Mouse (Mus musculus) heart, postnatal 0 days (tissue): ENCODE results near the gene Cacnb1. TPM values are rescaled to one million over a fixed set of nuclear protein-coding genes. Genes with fewer than 3 reads are reported as not detected.

Experiments
- ATAC-seq: fragments of 200-750 bp; cut with Nextera tagmentation; 2 replicates; pipeline ENCODE4 v1.8.0; 2017; ENCODE audit warnings: low read depth, moderate number of reproducible peaks, moderate library complexity; ENCODE audit not compliant: insufficient read depth
- DNase-seq: peaks from one replicate; pipeline ENCODE4 v3.0.0-alpha.2; 2016; ENCODE audit warnings: low spot score
- H3K27ac ChIP-seq: fragments of 300-500 bp; sonication (generic); 2 replicates; pipeline ENCODE4 v1.5.1; 2014; ENCODE audit warnings: low read depth, mild to moderate bottlenecking
- H3K27me3 ChIP-seq: fragments of 300-500 bp; sonication (generic); 2 replicates; pipeline ENCODE4 v1.6.1; 2014; ENCODE audit warnings: low read length, mixed read lengths; ENCODE audit not compliant: control insufficient read depth, insufficient read depth
- H3K36me3 ChIP-seq: fragments of 300-500 bp; sonication (generic); replicated peaks from 2 replicates; pipeline ENCODE4 v1.6.1; 2014; ENCODE audit warnings: low read length, mixed read lengths; ENCODE audit not compliant: control insufficient read depth, insufficient read depth
- H3K4me1 ChIP-seq: fragments of 300-500 bp; sonication (generic); 2 replicates; pipeline ENCODE4 v1.6.1; 2014; ENCODE audit warnings: antibody characterized with exemption; ENCODE audit not compliant: control insufficient read depth, insufficient read depth
- H3K4me2 ChIP-seq: fragments of 300-500 bp; sonication (generic); 2 replicates; pipeline ENCODE4 v1.6.1; 2014; ENCODE audit warnings: low read depth, mild to moderate bottlenecking, low read length, moderate library complexity
- H3K4me3 ChIP-seq: fragments of 300-500 bp; sonication (generic); 2 replicates; pipeline ENCODE4 v1.5.1; 2014; ENCODE audit warnings: low read depth, low read length
- H3K9ac ChIP-seq: fragments of 300-500 bp; sonication (generic); replicated peaks from 2 replicates; pipeline ENCODE4 v1.6.1; 2014; ENCODE audit warnings: low read depth, low read length, mixed read lengths
- H3K9me3 ChIP-seq: fragments of 300-500 bp; sonication (generic); replicated peaks from 2 replicates; pipeline ENCODE4 v1.6.1; 2016; ENCODE audit warnings: low read length; ENCODE audit not compliant: control insufficient read depth
- CTCF ChIP-seq: IDR thresholded peaks from 2 replicates; pipeline ENCODE4 v1.5.1; 2016; ENCODE audit warnings: antibody characterized with exemption, control low read depth, low read depth
- EP300 ChIP-seq: IDR thresholded peaks from 2 replicates; pipeline ENCODE4 v1.6.1; 2016; ENCODE audit warnings: antibody characterized with exemption, low read depth
- WGBS: fragments of 180-500 bp; shearing (Covaris S2); extraction: QIAGEN DNeasy Blood & Tissue Kit; methylation state at CpG from one replicate; pipeline ENCODE4 v1.1.7; 2014; 5-methylcytosine and 5-hydroxymethylcytosine counted together
- polyA plus RNA-seq: library from polyadenylated mRNA; unstranded; fragments of >200 nt; fragmentation: Nextera tagmentation; extraction: Ambion mirVana; gene quantifications from 2 replicates; pipeline ENCODE4 v1.2.1, GENCODE M21; 2015
- total RNA-seq: library from RNA; depleted of rRNA; stranded (reverse); fragments of >200 nt; gene quantifications from 2 replicates; pipeline ENCODE4 v1.2.3, GENCODE M21; 2014; ENCODE audit warnings: low replicate concordance

Cacnb1 gene
- total and polyA plus RNA-seq, 2 experiments from 2014 or later, result 5.2 to 5.5 TPM

DNA sequence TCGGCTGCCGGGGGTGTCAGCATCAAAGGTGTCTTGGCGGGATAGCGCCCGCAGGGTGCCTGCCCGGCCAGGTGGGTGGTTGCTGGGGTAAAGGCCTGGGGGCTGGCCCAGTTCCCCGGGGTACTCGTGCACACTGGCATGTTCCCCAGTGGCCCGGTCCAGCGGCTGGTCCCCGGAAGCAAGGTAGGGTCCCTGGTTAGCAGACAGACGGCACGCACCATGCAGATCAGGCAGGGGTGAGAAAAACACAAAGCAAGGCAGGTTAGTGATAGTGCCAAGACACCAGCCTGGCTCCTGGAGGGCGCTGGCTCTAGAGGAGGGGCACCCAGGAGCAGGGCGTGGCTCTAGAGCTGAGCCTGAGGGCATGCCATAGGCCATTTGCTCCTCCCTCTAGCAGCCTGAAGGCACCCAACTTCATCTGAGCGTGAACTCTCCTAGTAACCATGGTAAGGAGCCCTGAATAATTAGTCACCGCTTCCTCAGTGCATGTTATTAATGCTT, 19.6 kb downstream of the Cacnb1 start:
- peaks cover 23% of the 10 kb centered on the region for H3K27me3 ChIP-seq
- peak overlapping the region; percentile 54 for H3K4me2 ChIP-seq
- H3K27ac ChIP-seq, result no peak overlapping the region
- ATAC-seq (no peak), DNase-seq (no peak)
- no peaks in the 10 kb centered on the region for H3K9me3 ChIP-seq
- peak overlapping the region; percentile 24; the same call in 1 of the 2 replicates for H3K4me3 ChIP-seq
- H3K4me1 ChIP-seq, result peaks cover 15% of the 10 kb centered on the region; the same call in 1 of the 2 replicates
- H3K36me3 ChIP-seq, result no peaks in the 10 kb centered on the region
- WGBS, result 41% methylated on average over 17 of the region's 17 CpGs
- H3K9ac ChIP-seq, result no peak overlapping the region
- no peak for TF ChIP-seq CTCF
- TF ChIP-seq EP300, result no peak

DNA sequence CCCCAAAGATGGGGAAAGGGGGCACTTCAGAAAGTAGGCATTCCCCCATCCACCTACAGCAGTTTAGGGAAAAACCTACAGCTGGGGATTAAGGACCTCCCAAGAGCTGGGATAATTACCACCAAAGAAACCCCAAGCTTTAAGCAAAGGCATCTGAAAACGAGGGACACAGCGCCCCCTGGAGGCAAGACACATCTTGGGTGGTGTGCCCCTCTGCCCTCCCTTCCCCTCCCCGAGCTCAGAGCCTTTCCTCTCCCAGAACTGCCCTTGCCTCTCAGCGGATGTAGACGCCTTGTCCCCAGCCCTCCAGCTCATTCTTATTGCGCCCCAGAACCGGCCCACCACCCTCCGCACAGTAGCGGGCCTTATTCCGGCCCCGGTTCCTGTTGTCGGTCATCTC, 20.2 kb downstream of the Cacnb1 start:
- WGBS, result 8% methylated on average over 12 of the region's 12 CpGs
- DNase-seq (no peak), ATAC-seq (peak; percentile 32; the same call in 1 of the 2 replicates)
- Histone ChIP-seq H3K27me3 (peaks cover 23% of the 10 kb centered on the region), H3K4me1 (peaks cover 15% of the 10 kb centered on the region; the same call in 1 of the 2 replicates), H3K36me3 (no peaks in the 10 kb centered on the region), H3K4me3 (peak overlapping the region; percentile 24), H3K4me2 (peak overlapping the region; percentile 54), H3K9ac (no peak overlapping the region; the same call in 1 of the 2 replicates), H3K27ac (no peak overlapping the region), H3K9me3 (no peaks in the 10 kb centered on the region)
- TF ChIP-seq EP300 (no peak), CTCF (peak; percentile 68)

DNA sequence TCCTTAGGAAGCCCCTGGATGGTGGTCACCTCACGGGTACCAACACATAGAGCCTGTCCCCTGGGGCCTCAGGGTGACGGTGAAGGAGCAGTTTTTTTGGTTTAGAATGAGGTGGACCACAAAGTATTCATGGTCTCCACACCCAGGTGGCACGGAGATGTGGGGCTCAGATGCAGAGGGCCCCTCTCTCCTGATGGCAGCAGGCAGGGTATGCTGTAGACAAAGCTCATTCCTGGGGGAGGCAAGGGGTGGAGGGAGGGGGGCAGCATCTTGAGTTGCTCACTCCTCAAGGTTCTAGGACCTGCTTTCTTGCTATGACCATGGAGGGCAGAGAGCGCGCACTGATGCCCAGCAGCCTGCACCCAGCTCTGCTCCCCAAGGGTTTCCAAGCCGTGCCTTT, 20.8 kb downstream of the Cacnb1 start:
- 57% methylated on average over 6 of the region's 6 CpGs for whole genome bisulfite sequencing
- Histone ChIP-seq H3K27ac (peak overlapping the region; percentile 22; the same call in 1 of the 2 replicates), H3K4me3 (no peak overlapping the region), H3K36me3 (no peaks in the 10 kb centered on the region), H3K27me3 (peaks cover 23% of the 10 kb centered on the region), H3K9ac (no peak overlapping the region; the same call in 1 of the 2 replicates), H3K4me1 (peaks cover 15% of the 10 kb centered on the region; the same call in 1 of the 2 replicates), H3K9me3 (no peaks in the 10 kb centered on the region), H3K4me2 (peak overlapping the region; percentile 54; the same call in 1 of the 2 replicates)
- no peak for ATAC-seq
- DNase-seq, result no peak
- TF ChIP-seq CTCF, result no peak

DNA sequence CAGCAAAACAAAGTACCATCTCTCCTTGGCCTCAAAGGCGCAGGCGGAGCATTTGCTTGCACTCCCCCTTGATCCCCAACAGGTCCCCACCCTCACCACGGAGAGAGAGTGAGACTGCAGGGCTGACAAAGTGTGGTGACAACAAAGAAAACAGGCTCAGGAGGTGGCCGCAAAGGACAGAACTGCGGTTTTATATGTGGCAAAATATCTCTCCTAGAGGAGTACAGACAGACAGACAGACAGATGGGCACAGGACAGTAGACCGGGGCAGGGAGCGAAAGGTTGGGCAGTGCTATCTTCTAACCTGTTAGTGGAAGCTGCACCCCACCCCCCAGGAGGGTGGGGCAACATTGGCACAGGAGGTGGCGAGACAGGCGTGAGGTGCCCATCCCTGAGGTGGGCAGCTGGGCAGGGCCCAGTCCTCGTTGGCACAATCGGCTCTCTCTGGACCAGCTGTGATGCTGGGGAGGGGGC, 21.4 kb downstream of the Cacnb1 start:
- Histone ChIP-seq H3K9ac (no peak overlapping the region), H3K27ac (peak overlapping the region; percentile 22; the same call in 1 of the 2 replicates), H3K4me2 (peak overlapping the region; percentile 54; the same call in 1 of the 2 replicates), H3K4me1 (peaks cover 15% of the 10 kb centered on the region; the same call in 1 of the 2 replicates), H3K36me3 (no peaks in the 10 kb centered on the region), H3K27me3 (peaks cover 23% of the 10 kb centered on the region), H3K4me3 (no peak overlapping the region), H3K9me3 (no peaks in the 10 kb centered on the region)
- no peak for DNase-seq
- WGBS, result 46% methylated on average over 11 of the region's 11 CpGs
- ATAC-seq, result no peak
- TF ChIP-seq EP300 (no peak), CTCF (no peak)

DNA sequence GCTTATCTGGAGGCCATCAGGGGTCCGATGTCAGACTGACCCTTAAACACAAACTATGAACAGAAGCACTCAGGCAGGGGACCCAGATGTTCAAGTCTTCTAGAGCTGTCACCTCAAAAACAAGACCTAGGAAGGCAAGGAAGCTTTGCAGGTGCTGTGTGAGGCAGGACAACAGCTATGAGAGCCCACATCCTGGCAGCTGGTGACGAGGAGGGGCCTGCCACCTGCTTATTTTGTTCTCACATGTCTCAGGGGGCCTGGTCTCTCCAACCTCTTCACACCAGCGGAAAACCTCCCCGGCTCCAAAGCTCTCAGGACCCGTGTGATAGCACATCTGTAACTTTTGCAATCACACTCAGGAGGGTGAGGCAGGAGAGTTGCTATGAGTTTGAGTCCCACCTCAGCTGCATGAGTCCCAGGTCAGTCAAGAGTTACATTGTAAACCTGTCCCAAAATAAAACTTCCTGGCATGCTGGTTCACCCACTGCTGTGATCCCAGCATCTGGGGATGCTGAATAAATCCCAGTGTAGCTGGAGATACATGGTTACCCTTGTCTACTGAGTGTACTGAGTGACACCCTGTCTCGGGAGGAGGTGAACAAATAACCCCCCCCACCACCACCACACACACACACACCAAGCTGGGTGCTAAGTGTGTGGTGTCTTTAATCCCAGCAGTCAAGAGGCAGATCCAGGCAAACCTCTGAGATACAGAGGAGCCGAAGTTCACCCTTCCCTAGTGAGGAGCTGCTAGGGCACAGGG, 22.3 kb downstream of the Cacnb1 start:
- peak overlapping the region; percentile 54; the same call in 1 of the 2 replicates for H3K27ac ChIP-seq
- H3K36me3 ChIP-seq, result no peaks in the 10 kb centered on the region
- TF ChIP-seq CTCF, result no peak
- no peak for TF ChIP-seq EP300
- 32% methylated on average over 7 of the region's 7 CpGs for WGBS
- no peak overlapping the region for H3K4me3 ChIP-seq
- H3K27me3 ChIP-seq, result peaks cover 23% of the 10 kb centered on the region
- no peak overlapping the region for H3K4me2 ChIP-seq
- H3K9me3 ChIP-seq, result no peaks in the 10 kb centered on the region
- no peak for DNase-seq
- no peak overlapping the region for H3K9ac ChIP-seq
- no peak for ATAC-seq
- peaks cover 15% of the 10 kb centered on the region; the same call in 1 of the 2 replicates for H3K4me1 ChIP-seq
